Mouse (Mus musculus): Measurements from ENCODE around the gene Rnf10. TPM values are rescaled to one million over a fixed set of nuclear protein-coding genes. Genes with fewer than 3 reads are reported as not detected.

Gene Rnf10
- polyA plus RNA-seq, 1 experiment from 2014 or later = 120 TPM

- no peak overlapping the region for H3K9ac ChIP-seq (ENCODE audit: low read depth, low read length)
- H3K27ac ChIP-seq = no peak overlapping the region
- H3K4me2 ChIP-seq (ENCODE audit: low read length) = no peak overlapping the region
- WGBS = 94% methylated on average over 14 of the region's 14 CpGs
- no peak overlapping the region for H3K4me3 ChIP-seq (replicated peaks; ENCODE audit: low read depth, low read length)
- no peaks in the 10 kb centered on the region; the same call in 1 of the 2 replicates for H3K4me1 ChIP-seq (replicated peaks; ENCODE audit: insufficient read depth, low read length)
- no peak for ATAC-seq (replicated peaks; ENCODE audit: low FRiP score, low read depth)
- no peak for TF ChIP-seq CTCF (IDR thresholded peaks at IDR 0.05; ENCODE audit: low read depth)
- no peaks in the 10 kb centered on the region for H3K9me3 ChIP-seq (replicated peaks; ENCODE audit: low read length)
- no peak for DNase-seq (ENCODE audit: low spot score)
- H3K27me3 ChIP-seq (ENCODE audit: insufficient read depth, low read length) = no peaks in the 10 kb centered on the region
- no peaks in the 10 kb centered on the region for H3K36me3 ChIP-seq (ENCODE audit: insufficient read depth, low read length)
Measured at GRCm38 (mm10) chr5:115233031-115233780, 39.5 kb downstream of the Rnf10 start.

- no peak for ATAC-seq (replicated peaks; ENCODE audit: low FRiP score, low read depth)
- no peaks in the 10 kb centered on the region for H3K9me3 ChIP-seq (replicated peaks; ENCODE audit: low read length)
- DNase-seq (ENCODE audit: low spot score) = no peak
- H3K4me3 ChIP-seq (replicated peaks; ENCODE audit: low read depth, low read length) = no peak overlapping the region
- no peaks in the 10 kb centered on the region; the same call in 1 of the 2 replicates for H3K4me1 ChIP-seq (replicated peaks; ENCODE audit: insufficient read depth, low read length)
- no peaks in the 10 kb centered on the region for H3K36me3 ChIP-seq (ENCODE audit: insufficient read depth, low read length)
- TF ChIP-seq CTCF (IDR thresholded peaks at IDR 0.05; ENCODE audit: low read depth) = no peak
- 40% methylated on average over 6 of the region's 6 CpGs for WGBS
- H3K4me2 ChIP-seq (ENCODE audit: low read length) = no peak overlapping the region
- no peak overlapping the region for H3K27ac ChIP-seq
- no peak overlapping the region for H3K9ac ChIP-seq (ENCODE audit: low read depth, low read length)
- H3K27me3 ChIP-seq (ENCODE audit: insufficient read depth, low read length) = no peaks in the 10 kb centered on the region
Measured at GRCm38 (mm10) chr5:115232516-115232915, 40.2 kb downstream of the Rnf10 start.

GRCm38 (mm10) chr5:115231552-115232120 lies 41.1 kb downstream of the Rnf10 start:
- no peaks in the 10 kb centered on the region for H3K36me3 ChIP-seq (ENCODE audit: insufficient read depth, low read length)
- no peaks in the 10 kb centered on the region for H3K27me3 ChIP-seq (ENCODE audit: insufficient read depth, low read length)
- H3K4me2 ChIP-seq (ENCODE audit: low read length) = 0 out of 2 replicates have a peak overlapping the region, but pooled peaks have one; percentile 11
- ATAC-seq (replicated peaks; ENCODE audit: low FRiP score, low read depth) = no peak
- no peaks in the 10 kb centered on the region for H3K9me3 ChIP-seq (replicated peaks; ENCODE audit: low read length)
- peak; percentile 39 for DNase-seq (ENCODE audit: low spot score)
- H3K27ac ChIP-seq = no peak overlapping the region
- H3K9ac ChIP-seq (ENCODE audit: low read depth, low read length) = no peak overlapping the region
- TF ChIP-seq CTCF (IDR thresholded peaks at IDR 0.05; ENCODE audit: low read depth) = 0 out of 2 replicates have a peak, but pooled peaks have one; percentile 12
- H3K4me1 ChIP-seq (replicated peaks; ENCODE audit: insufficient read depth, low read length) = no peaks in the 10 kb centered on the region; the same call in 1 of the 2 replicates
- WGBS = 12% methylated on average over 16 of the region's 16 CpGs
- no peak overlapping the region for H3K4me3 ChIP-seq (replicated peaks; ENCODE audit: low read depth, low read length)

GRCm38 (mm10) chr5:115230830-115231551 lies 41.7 kb downstream of the Rnf10 start:
- no peak for ATAC-seq (replicated peaks; ENCODE audit: low FRiP score, low read depth)
- H3K9ac ChIP-seq (ENCODE audit: low read depth, low read length) = no peak overlapping the region

GRCm38 (mm10) chr5:115222485-115222884 lies 50.2 kb downstream of the Rnf10 start:
- H3K27me3 ChIP-seq (ENCODE audit: insufficient read depth, low read length) = no peaks in the 10 kb centered on the region
- H3K36me3 ChIP-seq (ENCODE audit: insufficient read depth, low read length) = no peaks in the 10 kb centered on the region
- H3K4me2 ChIP-seq (ENCODE audit: low read length) = no peak overlapping the region
- WGBS = 86% methylated on average over 3 of the region's 3 CpGs
- no peak overlapping the region for H3K27ac ChIP-seq
- H3K9ac ChIP-seq (ENCODE audit: low read depth, low read length) = no peak overlapping the region
- no peak for ATAC-seq (replicated peaks; ENCODE audit: low FRiP score, low read depth)
- no peak overlapping the region for H3K4me3 ChIP-seq (replicated peaks; ENCODE audit: low read depth, low read length)
- no peaks in the 10 kb centered on the region for H3K4me1 ChIP-seq (replicated peaks; ENCODE audit: insufficient read depth, low read length)
- no peaks in the 10 kb centered on the region for H3K9me3 ChIP-seq (replicated peaks; ENCODE audit: low read length)
- peak; percentile 34; the same call in 1 of the 2 replicates for TF ChIP-seq CTCF (IDR thresholded peaks at IDR 0.05; ENCODE audit: low read depth)
- no peak for DNase-seq (ENCODE audit: low spot score)

More at GRCm38 (mm10) chr5:115230830-115231551, 41.7 kb downstream of the Rnf10 start:
- H3K36me3 ChIP-seq (ENCODE audit: insufficient read depth, low read length) = no peaks in the 10 kb centered on the region
- TF ChIP-seq CTCF (IDR thresholded peaks at IDR 0.05; ENCODE audit: low read depth) = no peak
- H3K4me1 ChIP-seq (replicated peaks; ENCODE audit: insufficient read depth, low read length) = no peaks in the 10 kb centered on the region; the same call in 1 of the 2 replicates
- 50% methylated on average over 15 of the region's 15 CpGs for WGBS
- H3K4me3 ChIP-seq (replicated peaks; ENCODE audit: low read depth, low read length) = no peak overlapping the region
- H3K27ac ChIP-seq = no peak overlapping the region
- H3K27me3 ChIP-seq (ENCODE audit: insufficient read depth, low read length) = no peaks in the 10 kb centered on the region
- 0 out of 2 replicates have a peak overlapping the region, but pooled peaks have one; percentile 11 for H3K4me2 ChIP-seq (ENCODE audit: low read length)
- no peak for DNase-seq (ENCODE audit: low spot score)
- H3K9me3 ChIP-seq (replicated peaks; ENCODE audit: low read length) = no peaks in the 10 kb centered on the region

Data from kidney, postnatal 0 days (tissue).